Mouse (Mus musculus): ENCODE measurements around the gene Sh2d4b.

Gene Sh2d4b

DNA sequence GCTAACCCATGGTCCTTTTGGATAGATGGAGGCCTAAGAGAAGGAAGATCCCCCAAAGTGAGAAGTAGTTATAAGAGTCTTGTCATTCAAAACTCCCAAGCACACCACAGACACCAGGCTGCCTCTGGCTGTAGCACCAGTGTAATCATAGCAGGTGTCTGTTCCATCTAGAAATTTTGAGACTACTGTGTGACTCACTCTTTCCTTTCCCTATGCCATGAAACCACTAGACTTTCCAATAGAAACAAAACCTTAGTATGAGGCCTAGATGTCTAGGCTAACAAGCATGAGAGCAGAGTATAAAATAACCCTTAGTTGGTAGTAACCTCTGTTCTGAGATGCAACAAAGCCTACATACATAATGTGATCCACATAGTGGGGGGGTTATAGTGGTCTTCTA lies 55.7 kb downstream of the Sh2d4b start:
- DNase-seq (ENCODE audit: low read depth, low spot score): no peak

DNA sequence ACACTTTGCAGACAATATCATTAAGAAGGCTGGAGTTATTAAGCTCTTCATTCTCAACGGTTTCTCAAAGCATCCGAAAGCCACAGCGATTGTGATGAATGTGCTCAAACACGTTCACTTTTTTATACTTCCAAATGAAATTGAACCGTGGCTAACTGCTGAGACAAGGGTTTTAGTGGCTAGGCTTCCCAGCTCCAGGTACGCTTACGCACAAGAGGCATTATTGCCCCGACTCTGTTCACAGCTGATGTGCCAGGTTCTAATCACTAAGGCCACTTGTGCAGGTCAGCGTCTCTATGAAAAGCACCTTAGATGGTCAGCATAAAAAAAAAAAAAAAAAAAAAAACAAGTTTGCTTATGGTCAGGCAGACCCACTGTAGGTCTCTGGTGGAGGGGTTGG lies 62.6 kb downstream of the Sh2d4b start:
- no peak for DNase-seq (ENCODE audit: low read depth, low spot score)

DNA sequence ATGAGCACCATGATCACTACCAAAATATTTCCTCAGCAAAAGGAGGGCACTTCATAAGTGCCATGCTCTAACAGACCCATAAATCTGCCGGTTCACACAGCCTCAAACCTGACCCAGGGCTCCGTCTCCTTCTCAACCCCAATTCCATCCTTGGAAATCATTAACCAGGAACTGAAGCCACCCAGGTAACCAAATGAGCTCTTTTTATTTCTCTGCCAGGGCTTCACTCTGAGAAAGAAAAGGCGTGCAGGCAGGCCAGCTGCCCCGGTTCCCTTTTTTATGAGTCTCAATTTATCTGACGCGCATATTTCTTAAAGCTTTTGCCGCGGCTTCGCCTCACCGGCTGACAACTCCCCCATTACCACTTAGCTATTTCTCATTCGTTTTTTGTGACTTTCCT lies 63.0 kb downstream of the Sh2d4b start:
- DNase-seq (ENCODE audit: low read depth, low spot score): no peak

DNA sequence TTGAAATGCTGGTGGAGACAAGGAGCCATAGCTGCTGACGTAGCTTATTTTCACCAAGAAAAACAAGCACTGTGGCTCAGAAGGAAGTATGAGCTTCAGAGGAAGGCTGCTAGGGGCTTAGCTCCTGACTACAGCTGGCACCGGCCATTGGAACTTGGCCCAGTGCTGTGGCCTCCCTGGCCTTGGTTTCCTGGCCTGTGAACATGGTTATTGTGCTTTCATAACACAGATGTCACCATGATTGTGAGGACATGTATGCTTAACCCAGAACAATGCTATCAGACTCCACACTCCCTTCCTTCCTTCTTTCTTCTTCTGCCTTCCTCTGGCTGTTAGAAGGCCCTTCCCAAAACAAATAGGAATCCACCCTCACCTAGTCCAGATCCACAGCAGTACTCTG lies 75.0 kb downstream of the Sh2d4b start:
- no peak for DNase-seq (ENCODE audit: low read depth, low spot score)

- no peak for DNase-seq (ENCODE audit: low read depth, low spot score)
Observed at GRCm38 (mm10) chr14:40816715-40817114, 76.4 kb downstream of the Sh2d4b start.

DNA sequence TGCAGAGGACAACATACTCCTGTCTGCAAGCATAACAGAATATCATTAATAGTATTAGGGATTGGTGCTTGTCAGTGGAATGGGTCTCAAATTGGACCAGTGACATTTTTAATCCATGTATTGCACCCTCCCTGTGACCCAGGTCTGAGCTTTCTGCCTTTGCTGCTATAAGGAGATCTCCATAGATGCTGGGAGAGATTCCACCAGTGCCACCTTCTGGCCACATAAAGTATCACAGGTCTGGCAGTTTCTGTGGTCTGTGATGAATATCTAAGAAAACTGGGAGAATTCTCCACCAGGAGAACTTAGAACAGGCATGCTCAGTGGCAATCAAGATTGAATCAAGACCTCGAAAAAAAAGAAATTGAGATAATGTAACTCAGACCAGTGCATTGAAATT lies 101.5 kb downstream of the Sh2d4b start:
- peak; percentile 45 for DNase-seq (ENCODE audit: low read depth, low spot score)

DNA sequence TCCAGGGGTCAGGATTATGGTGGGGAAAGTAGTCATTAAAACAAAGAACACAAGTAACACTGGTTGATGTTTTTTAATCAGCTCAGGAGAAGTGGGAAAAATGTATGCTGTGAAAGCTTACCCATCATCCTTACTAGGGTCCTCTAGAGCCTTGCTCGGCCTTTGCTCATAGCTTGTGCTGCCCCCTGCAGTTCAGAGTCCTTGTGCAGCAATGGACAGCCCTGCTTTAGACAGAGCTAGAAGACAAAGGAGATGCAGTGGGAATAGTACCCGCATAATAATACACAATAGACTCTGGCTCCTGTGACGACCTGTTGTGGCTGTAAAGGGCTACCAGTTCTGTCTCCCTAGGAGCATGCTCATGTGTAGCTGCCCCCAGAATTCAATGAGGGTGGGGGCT lies 104.0 kb downstream of the Sh2d4b start:
- peak; percentile 26 for DNase-seq (ENCODE audit: low read depth, low spot score)

DNA sequence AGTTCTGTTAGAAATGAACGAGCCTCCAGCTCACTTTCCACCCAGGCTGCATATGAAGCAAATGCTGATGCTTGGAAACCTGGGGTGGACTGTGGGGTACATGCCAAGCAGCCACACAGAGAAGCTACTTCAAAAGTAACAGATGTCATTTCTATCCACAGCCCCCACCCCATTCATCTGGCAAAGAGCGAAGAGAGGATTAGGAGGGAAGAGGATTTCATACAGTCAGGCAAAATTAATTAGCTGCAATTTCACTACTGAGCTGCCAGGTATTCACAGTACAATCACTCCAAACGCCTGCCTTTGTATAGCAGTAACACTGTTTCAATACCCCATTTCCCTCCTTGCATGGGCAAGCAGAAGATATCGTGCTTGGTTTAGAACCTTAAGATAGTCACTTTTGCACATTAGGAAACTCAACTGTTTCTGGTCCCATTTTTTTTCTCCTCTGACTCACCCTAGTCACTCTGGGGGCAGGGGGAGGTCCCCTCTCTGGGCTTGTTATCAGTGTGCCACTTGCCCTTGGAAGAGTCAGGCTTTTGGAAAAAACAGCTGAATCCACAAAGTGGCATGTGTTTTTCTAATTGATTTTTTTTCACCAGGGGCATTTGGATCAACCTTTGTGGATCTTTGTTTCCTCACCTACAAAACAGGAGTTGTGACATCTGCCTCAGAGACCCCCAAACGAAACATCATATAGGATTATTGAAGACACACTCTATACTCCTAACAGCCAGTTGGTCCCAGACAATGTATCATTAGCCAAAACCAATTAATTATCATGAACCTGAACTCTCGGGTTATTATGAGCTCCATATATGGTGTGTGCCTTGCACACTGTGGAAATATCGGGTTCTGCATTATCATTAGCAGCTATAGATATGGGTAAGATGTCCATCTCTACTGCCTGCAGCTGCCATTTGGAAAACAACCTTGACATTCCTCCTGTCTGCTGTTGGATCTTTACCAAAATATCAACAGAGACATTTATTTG lies 123.7 kb downstream of the Sh2d4b start:
- DNase-seq (ENCODE audit: low read depth, low spot score): no peak

Data from forelimb bud, embryonic 11.5 days (tissue).